Mouse (Mus musculus) adrenal gland, postnatal 14 days (tissue): ENCODE measurements around the gene Orm3. TPM values are rescaled to one million over a fixed set of nuclear protein-coding genes. Genes with fewer than 3 reads are reported as not detected.

Source experiments
- DNase-seq: peaks from one replicate; pipeline ENCODE4 v3.0.0; 2021; ENCODE audit warnings: mixed read lengths
- long read RNA-seq, 2 experiments: library from polyadenylated mRNA; stranded (forward); transcript quantifications; one replicate each; pipeline ENCODE4 v2.0.0; 2021
- total RNA-seq: library from RNA; stranded (reverse); gene quantifications from 2 replicates; pipeline ENCODE4 v1.2.3, GENCODE M21; 2021

The Orm3 gene
- total RNA-seq, result 6.6 and 8.0 TPM in 2 replicates
- long read RNA-seq, experiment 1, partial matches to known transcripts, result 7 of 9 reads
- long read RNA-seq, experiment 1, other reads (novel, unspliced or antisense), result 2 of 9 reads
- long read RNA-seq, experiment 2, partial matches to known transcripts, result 2 of 6 reads
- long read RNA-seq, experiment 2, other reads (novel, unspliced or antisense), result 4 of 6 reads

- peak; percentile 78 for DNase-seq
Observed at GRCm38 (mm10) chr4:63355877-63356665, at the start of gene Orm3. TSS of gene Orm3 (plus strand) at chr4:63356162.

- peak; percentile 94 for DNase-seq
Observed at GRCm38 (mm10) chr4:63307175-63308062, 48.5 kb upstream of the Orm3 start.

- peak; percentile 52 for DNase-seq
Observed at GRCm38 (mm10) chr4:63308316-63308715, 47.6 kb upstream of the Orm3 start.

GRCm38 (mm10) chr4:63310247-63310855 is 45.6 kb upstream of the Orm3 start:
- peak; percentile 41 for DNase-seq

GRCm38 (mm10) chr4:63311426-63311825 is 44.5 kb upstream of the Orm3 start:
- no peak for DNase-seq

GRCm38 (mm10) chr4:63314063-63314462 is 41.9 kb upstream of the Orm3 start:
- DNase-seq, result no peak

GRCm38 (mm10) chr4:63316076-63316746 is 39.8 kb upstream of the Orm3 start:
- DNase-seq, result peak; percentile 85

GRCm38 (mm10) chr4:63319566-63319965 is 36.4 kb upstream of the Orm3 start:
- DNase-seq, result peak; percentile 72

GRCm38 (mm10) chr4:63323275-63323815 is 32.6 kb upstream of the Orm3 start:
- DNase-seq, result peak; percentile 45

- no peak for DNase-seq
Observed at GRCm38 (mm10) chr4:63333403-63333802, 22.6 kb upstream of the Orm3 start.

- no peak for DNase-seq
Observed at GRCm38 (mm10) chr4:63338414-63339076, 17.4 kb upstream of the Orm3 start.

- DNase-seq, result no peak
Observed at GRCm38 (mm10) chr4:63342491-63342890, 13.5 kb upstream of the Orm3 start.

- no peak for DNase-seq
Observed at GRCm38 (mm10) chr4:63343608-63344007, 12.4 kb upstream of the Orm3 start.

- peak; percentile 78 for DNase-seq
Observed at GRCm38 (mm10) chr4:63344295-63344694, 11.7 kb upstream of the Orm3 start, which contains the start of gene Orm1. TSS of gene Orm1 (plus strand) at chr4:63344560.

- DNase-seq, result no peak
Observed at GRCm38 (mm10) chr4:63345261-63345660, 10.7 kb upstream of the Orm3 start.

GRCm38 (mm10) chr4:63346659-63347058 is 9.3 kb upstream of the Orm3 start:
- peak; percentile 41 for DNase-seq

- DNase-seq, result no peak
Observed at GRCm38 (mm10) chr4:63348524-63348923, 7.4 kb upstream of the Orm3 start.

GRCm38 (mm10) chr4:63356981-63357570 is 1.1 kb downstream of the Orm3 start:
- peak; percentile 63 for DNase-seq

GRCm38 (mm10) chr4:63359861-63360260 is 3.9 kb downstream of the Orm3 start:
- peak; percentile 3 for DNase-seq

GRCm38 (mm10) chr4:63362150-63362549 is 6.2 kb downstream of the Orm3 start, which contains the start of gene Orm2:
TSS of gene Orm2 (plus strand) at chr4:63362449.
- DNase-seq, result peak; percentile 71
